Mouse (Mus musculus) olfactory bulb, adult 2 months (tissue): ENCODE measurements at regions not wholly inside any gene's neighbourhood (a gene's known extent, or its start where the extent isn't known, plus 50 kb on each side); places are given as distances from the start of the nearest gene placed in this dataset.

Experiments used
- CTCF ChIP-seq: fragments of 200-500 bp; IDR thresholded peaks from 2 replicates; pipeline ENCODE4 v1.5.1; 2012; ENCODE audit warnings: low read depth, mild to moderate bottlenecking, low read length, moderate library complexity; ENCODE audit not compliant: insufficient read depth
- POLR2A ChIP-seq: fragments of 200-500 bp; IDR thresholded peaks from 2 replicates; pipeline ENCODE4 v1.6.1; 2012; ENCODE audit warnings: mild to moderate bottlenecking, low read depth, low read length, moderate library complexity; ENCODE audit not compliant: insufficient read depth

GRCm38 (mm10) chr1:137147891-137148290, 187.6 kb upstream of the Nr5a2 start:
- TF ChIP-seq CTCF (no peak), POLR2A (no peak)
